Mouse (Mus musculus) liver, adult 2 months (tissue): ENCODE measurements at regions not wholly inside any gene's neighbourhood (a gene's known extent, or its start where the extent isn't known, plus 50 kb on each side); places are given as distances from the start of the nearest gene placed in this dataset.

ENCODE experiments used
- DNase-seq: peaks from one replicate; pipeline ENCODE4 v3.0.0-alpha.2; 2011; ENCODE audit warnings: low read depth, low spot score; ENCODE audit errors: extremely low read depth
- H3K27ac ChIP-seq: fragments of 200-500 bp; replicated peaks from 2 replicates; pipeline ENCODE4 v1.5.1; 2012; ENCODE audit warnings: low read depth, mild to moderate bottlenecking, control low read depth, inconsistent platforms, low read length; ENCODE audit not compliant: insufficient read depth
- H3K27me3 ChIP-seq: fragments of 200-500 bp; 2 replicates; pipeline ENCODE4 v1.6.1; 2012; ENCODE audit warnings: mild to moderate bottlenecking, moderate library complexity, low read length, inconsistent platforms; ENCODE audit not compliant: control insufficient read depth, insufficient read depth
- H3K36me3 ChIP-seq: fragments of 200-500 bp; 2 replicates; pipeline ENCODE4 v1.6.1; 2012; ENCODE audit warnings: low read length, inconsistent platforms; ENCODE audit not compliant: control insufficient read depth, insufficient read depth
- H3K4me1 ChIP-seq: fragments of 200-500 bp; 2 replicates; pipeline ENCODE4 v1.6.1; 2011; ENCODE audit warnings: low read length; ENCODE audit not compliant: control insufficient read depth, insufficient read depth
- H3K4me3 ChIP-seq: fragments of 200-500 bp; 2 replicates; pipeline ENCODE4 v1.5.1; 2011; ENCODE audit warnings: low read depth, mild to moderate bottlenecking, control low read depth, low read length, moderate library complexity; ENCODE audit not compliant: insufficient read depth
- H3K79me2 ChIP-seq: fragments of 200-500 bp; 2 replicates; pipeline ENCODE4 v1.6.1; 2012; ENCODE audit warnings: inconsistent platforms, mild to moderate bottlenecking, low read length, moderate library complexity; ENCODE audit not compliant: control insufficient read depth, insufficient read depth
- H3K9ac ChIP-seq: fragments of 200-500 bp; 2 replicates; pipeline ENCODE4 v1.6.1; 2012; ENCODE audit warnings: low read depth, mild to moderate bottlenecking, control low read depth, inconsistent platforms, low read length
- CTCF ChIP-seq: fragments of 200-500 bp; IDR thresholded peaks from 2 replicates; pipeline ENCODE4 v1.5.1; 2011; ENCODE audit warnings: low read depth, low read length, control low read depth
- POLR2A ChIP-seq: fragments of 200-500 bp; IDR thresholded peaks from 2 replicates; pipeline ENCODE4 v1.6.1; 2011; ENCODE audit warnings: low read length, control low read depth; ENCODE audit not compliant: insufficient read depth; ENCODE audit errors: extremely low read depth
- whole genome bisulfite sequencing: fragments of 180-500 bp; shearing (Covaris S2); methylation state at CpG from one replicate; pipeline ENCODE4 v1.1.7; 2018; 5-methylcytosine and 5-hydroxymethylcytosine counted together

GRCm38 (mm10) chr13:83729331-83730009 is 225.6 kb downstream of the Mef2c start:
- Histone ChIP-seq H3K79me2 (no peaks in the 10 kb centered on the region), H3K4me1 (peaks cover 3% of the 10 kb centered on the region; the same call in 1 of the 2 replicates), H3K27ac (no peak overlapping the region), H3K9ac (no peak overlapping the region), H3K36me3 (no peaks in the 10 kb centered on the region), H3K4me3 (no peak overlapping the region), H3K27me3 (peaks cover 37% of the 10 kb centered on the region)
- DNase-seq, result no peak
- 2% methylated on average over 33 of the region's 33 CpGs for WGBS
- TF ChIP-seq CTCF (no peak), POLR2A (no peak)

GRCm38 (mm10) chr13:83730155-83730712 is 226.4 kb downstream of the Mef2c start:
- no peak for DNase-seq
- peak overlapping the region; percentile 47; the same call in 1 of the 2 replicates for H3K4me3 ChIP-seq

GRCm38 (mm10) chr13:83730713-83731480 is 227.1 kb downstream of the Mef2c start:
- no peak overlapping the region for H3K9ac ChIP-seq
- no peak for TF ChIP-seq CTCF
- no peak for TF ChIP-seq POLR2A

More at GRCm38 (mm10) chr13:83730155-83730712, 226.4 kb downstream of the Mef2c start:
- WGBS, result 3% methylated on average over 16 of the region's 16 CpGs
- Histone ChIP-seq H3K27me3 (peaks cover 31% of the 10 kb centered on the region), H3K36me3 (no peaks in the 10 kb centered on the region), H3K4me1 (peaks cover 3% of the 10 kb centered on the region; the same call in 1 of the 2 replicates), H3K79me2 (no peaks in the 10 kb centered on the region), H3K27ac (no peak overlapping the region), H3K9ac (no peak overlapping the region)
- TF ChIP-seq POLR2A (no peak), CTCF (no peak)

GRCm38 (mm10) chr13:83731481-83732006 is 227.7 kb downstream of the Mef2c start:
- H3K36me3 ChIP-seq, result no peaks in the 10 kb centered on the region
- H3K79me2 ChIP-seq, result no peaks in the 10 kb centered on the region
- TF ChIP-seq POLR2A, result no peak
- TF ChIP-seq CTCF, result no peak
- H3K4me3 ChIP-seq, result no peak overlapping the region
- no peak overlapping the region for H3K9ac ChIP-seq
- no peak for DNase-seq
- H3K27ac ChIP-seq, result no peak overlapping the region
- 3% methylated on average over 9 of the region's 10 CpGs for WGBS
- H3K27me3 ChIP-seq, result peaks cover 31% of the 10 kb centered on the region
- peaks cover 3% of the 10 kb centered on the region; the same call in 1 of the 2 replicates for H3K4me1 ChIP-seq

More at GRCm38 (mm10) chr13:83730713-83731480, 227.1 kb downstream of the Mef2c start:
- DNase-seq, result no peak
- peak overlapping the region; percentile 47; the same call in 1 of the 2 replicates for H3K4me3 ChIP-seq
- WGBS, result 1% methylated on average over 86 of the region's 91 CpGs
- no peaks in the 10 kb centered on the region for H3K36me3 ChIP-seq
- H3K27me3 ChIP-seq, result peaks cover 31% of the 10 kb centered on the region
- no peaks in the 10 kb centered on the region for H3K79me2 ChIP-seq
- no peak overlapping the region for H3K27ac ChIP-seq
- H3K4me1 ChIP-seq, result peaks cover 3% of the 10 kb centered on the region; the same call in 1 of the 2 replicates

- Histone ChIP-seq H3K4me3 (no peak overlapping the region), H3K36me3 (no peaks in the 10 kb centered on the region), H3K9ac (no peak overlapping the region), H3K79me2 (no peaks in the 10 kb centered on the region), H3K27ac (no peak overlapping the region), H3K27me3 (peaks cover 29% of the 10 kb centered on the region), H3K4me1 (peaks cover 3% of the 10 kb centered on the region; the same call in 1 of the 2 replicates)
- WGBS, result 3% methylated on average over 31 of the region's 31 CpGs
- no peak for DNase-seq
- no peak for TF ChIP-seq POLR2A
- TF ChIP-seq CTCF, result no peak
Observed at GRCm38 (mm10) chr13:83732283-83733121, 228.7 kb downstream of the Mef2c start.
